Mouse (Mus musculus) limb, embryonic 14.5 days (tissue): ENCODE results near the gene Snx29. TPM values are rescaled to one million over a fixed set of nuclear protein-coding genes. Genes with fewer than 3 reads are reported as not detected.

Experiments used
- ATAC-seq: fragments of 200-750 bp; cut with Nextera tagmentation; 2 replicates; pipeline ENCODE4 v1.8.0; 2017; ENCODE audit warnings: low read depth, moderate number of reproducible peaks, moderate TSS enrichment; ENCODE audit not compliant: low FRiP score
- DNase-seq: peaks from one replicate; pipeline ENCODE4 v3.0.0-alpha.2; 2015; ENCODE audit warnings: low spot score
- H3K27ac ChIP-seq: fragments of 300-500 bp; sonication (generic); replicated peaks from 2 replicates; pipeline ENCODE4 v1.5.1; 2014; ENCODE audit warnings: low read depth, mild to moderate bottlenecking, low read length, moderate library complexity, mixed read lengths
- H3K27me3 ChIP-seq: fragments of 300-500 bp; sonication (generic); 2 replicates; pipeline ENCODE4 v1.6.1; 2014; ENCODE audit warnings: low read length, mixed read lengths; ENCODE audit not compliant: control insufficient read depth, insufficient read depth
- H3K36me3 ChIP-seq: fragments of 300-500 bp; sonication (generic); 2 replicates; pipeline ENCODE4 v1.6.1; 2014; ENCODE audit warnings: mild to moderate bottlenecking, low read length, moderate library complexity, mixed read lengths; ENCODE audit not compliant: control insufficient read depth, insufficient read depth
- H3K4me1 ChIP-seq: fragments of 300-500 bp; sonication (generic); 2 replicates; pipeline ENCODE4 v1.6.1; 2014; ENCODE audit warnings: antibody characterized with exemption, low read length, mixed read lengths; ENCODE audit not compliant: control insufficient read depth, insufficient read depth
- H3K4me2 ChIP-seq: fragments of 300-500 bp; sonication (generic); replicated peaks from 2 replicates; pipeline ENCODE4 v1.6.1; 2014; ENCODE audit warnings: low read depth, mild to moderate bottlenecking, low read length, moderate library complexity; ENCODE audit not compliant: severe bottlenecking
- H3K4me3 ChIP-seq: fragments of 300-500 bp; sonication (generic); replicated peaks from 2 replicates; pipeline ENCODE4 v1.5.1; 2014; ENCODE audit warnings: low read length
- H3K9ac ChIP-seq: fragments of 300-500 bp; sonication (generic); 2 replicates; pipeline ENCODE4 v1.6.1; 2014; ENCODE audit warnings: mild to moderate bottlenecking, low read depth, low read length, moderate library complexity; ENCODE audit not compliant: severe bottlenecking
- H3K9me3 ChIP-seq: fragments of 300-500 bp; sonication (generic); 2 replicates; pipeline ENCODE4 v1.6.1; 2016; ENCODE audit warnings: low read length; ENCODE audit not compliant: control insufficient read depth
- POLR2A ChIP-seq: fragments of 200-500 bp; IDR thresholded peaks from 2 replicates; pipeline ENCODE4 v1.8.0; 2012; ENCODE audit warnings: inconsistent platforms, mild to moderate bottlenecking, moderate library complexity, borderline replicate concordance; ENCODE audit not compliant: insufficient read depth, insufficient read length; ENCODE audit errors: extremely low read depth
- WGBS: fragments of 180-500 bp; shearing (Covaris S2); extraction: QIAGEN DNeasy Blood & Tissue Kit; methylation state at CpG from one replicate; pipeline ENCODE4 v1.1.7; 2014; 5-methylcytosine and 5-hydroxymethylcytosine counted together
- polyA plus RNA-seq, 2 experiments: library from polyadenylated mRNA; depleted of rRNA in 1 of 2; stranded (reverse) in 1 of 2; unstranded in 1 of 2; fragments of >200 nt; fragmentation: Nextera tagmentation in 1 of 2; extraction: Ambion mirVana in 1 of 2; gene quantifications; 2 replicates each; pipeline versions ENCODE4 v1.2.1 to v1.2.3; 2012 to 2014

Snx29 gene
- polyA plus RNA-seq, 2 experiments, result 4.9 to 9.3 TPM

- ATAC-seq, result no peak
- Histone ChIP-seq H3K27me3 (no peaks in the 10 kb centered on the region), H3K36me3 (no peaks in the 10 kb centered on the region), H3K9me3 (no peaks in the 10 kb centered on the region), H3K9ac (no peak overlapping the region), H3K4me1 (no peaks in the 10 kb centered on the region), H3K4me2 (no peak overlapping the region), H3K27ac (no peak overlapping the region), H3K4me3 (no peak overlapping the region)
- DNase-seq, result no peak
- no peak for TF ChIP-seq POLR2A
- 76% methylated on average over 3 of the region's 3 CpGs for WGBS
Measured at GRCm38 (mm10) chr16:11612526-11613126, 289.9 kb downstream of the Snx29 start.

- ATAC-seq (no peak), DNase-seq (no peak)
- no peak overlapping the region for H3K9ac ChIP-seq
- H3K4me2 ChIP-seq, result no peak overlapping the region
- H3K27ac ChIP-seq, result no peak overlapping the region
- H3K4me3 ChIP-seq, result no peak overlapping the region
- 91% methylated on average over 3 of the region's 3 CpGs for WGBS
- no peaks in the 10 kb centered on the region for H3K9me3 ChIP-seq
- no peaks in the 10 kb centered on the region for H3K36me3 ChIP-seq
- no peaks in the 10 kb centered on the region for H3K27me3 ChIP-seq
- TF ChIP-seq POLR2A, result no peak
- H3K4me1 ChIP-seq, result no peaks in the 10 kb centered on the region
Measured at GRCm38 (mm10) chr16:11614401-11615014, 291.8 kb downstream of the Snx29 start.

- 39% methylated on average over 2 of the region's 2 CpGs for WGBS
- no peaks in the 10 kb centered on the region for H3K4me1 ChIP-seq
- no peak overlapping the region for H3K27ac ChIP-seq
- H3K36me3 ChIP-seq, result no peaks in the 10 kb centered on the region
- H3K4me2 ChIP-seq, result no peak overlapping the region
- no peaks in the 10 kb centered on the region for H3K9me3 ChIP-seq
- no peak overlapping the region for H3K9ac ChIP-seq
- TF ChIP-seq POLR2A, result no peak
- DNase-seq (no peak), ATAC-seq (no peak)
- no peak overlapping the region for H3K4me3 ChIP-seq
- H3K27me3 ChIP-seq, result no peaks in the 10 kb centered on the region
Measured at GRCm38 (mm10) chr16:11615633-11616032, 292.9 kb downstream of the Snx29 start.

- Histone ChIP-seq H3K9ac (no peak overlapping the region), H3K4me2 (no peak overlapping the region), H3K27ac (no peak overlapping the region), H3K27me3 (no peaks in the 10 kb centered on the region), H3K4me3 (no peak overlapping the region), H3K36me3 (no peaks in the 10 kb centered on the region), H3K9me3 (no peaks in the 10 kb centered on the region), H3K4me1 (no peaks in the 10 kb centered on the region)
- WGBS, result 89% methylated on average over 2 of the region's 2 CpGs
- ATAC-seq (no peak), DNase-seq (no peak)
- no peak for TF ChIP-seq POLR2A
Measured at GRCm38 (mm10) chr16:11619951-11620350, 297.2 kb downstream of the Snx29 start.

GRCm38 (mm10) chr16:11621042-11621441, 298.3 kb downstream of the Snx29 start:
- DNase-seq (no peak), ATAC-seq (no peak)
- no peak overlapping the region for H3K9ac ChIP-seq
- H3K36me3 ChIP-seq, result no peaks in the 10 kb centered on the region
- H3K27me3 ChIP-seq, result no peaks in the 10 kb centered on the region
- WGBS, result 81% methylated on average over 3 of the region's 3 CpGs
- H3K4me1 ChIP-seq, result no peaks in the 10 kb centered on the region
- no peak overlapping the region for H3K4me2 ChIP-seq
- H3K4me3 ChIP-seq, result no peak overlapping the region
- no peak for TF ChIP-seq POLR2A
- H3K27ac ChIP-seq, result no peak overlapping the region
- H3K9me3 ChIP-seq, result no peaks in the 10 kb centered on the region

- H3K36me3 ChIP-seq, result no peaks in the 10 kb centered on the region
- WGBS, result 100% methylated on average over 1 of the region's 1 CpGs
Measured at GRCm38 (mm10) chr16:11621664-11622063, 299.0 kb downstream of the Snx29 start.

More at GRCm38 (mm10) chr16:11621664-11622063, 299.0 kb downstream of the Snx29 start:
- Histone ChIP-seq H3K9me3 (no peaks in the 10 kb centered on the region), H3K27me3 (no peaks in the 10 kb centered on the region), H3K4me3 (no peak overlapping the region), H3K4me1 (no peaks in the 10 kb centered on the region), H3K9ac (no peak overlapping the region), H3K27ac (no peak overlapping the region), H3K4me2 (no peak overlapping the region)
- ATAC-seq, result no peak
- DNase-seq, result no peak
- TF ChIP-seq POLR2A, result no peak
